Mouse (Mus musculus) liver, embryonic 13.5 days (tissue): ENCODE measurements around the gene Ube2z. TPM values are rescaled to one million over a fixed set of nuclear protein-coding genes. Genes with fewer than 3 reads are reported as not detected.

ENCODE experiments used
- ATAC-seq: fragments of 200-750 bp; cut with Nextera tagmentation; 2 replicates; pipeline ENCODE4 v1.8.0; 2017; ENCODE audit warnings: low read depth, mild to moderate bottlenecking, moderate number of reproducible peaks, moderate library complexity
- DNase-seq: peaks from one replicate; pipeline ENCODE4 v3.0.0; 2022
- H3K27ac ChIP-seq: fragments of 300-500 bp; sonication (generic); 2 replicates; pipeline ENCODE4 v1.5.1; 2015; ENCODE audit warnings: moderate library complexity, mild to moderate bottlenecking, inconsistent platforms
- H3K27me3 ChIP-seq: fragments of 300-500 bp; sonication (generic); 2 replicates; pipeline ENCODE4 v1.6.1; 2015; ENCODE audit warnings: mild to moderate bottlenecking, inconsistent platforms
- H3K36me3 ChIP-seq: fragments of 300-500 bp; sonication (generic); 2 replicates; pipeline ENCODE4 v1.6.1; 2015; ENCODE audit warnings: mild to moderate bottlenecking, inconsistent platforms
- H3K4me1 ChIP-seq: fragments of 300-500 bp; sonication (generic); replicated peaks from 2 replicates; pipeline ENCODE4 v1.6.1; 2015; ENCODE audit warnings: inconsistent platforms
- H3K4me2 ChIP-seq: fragments of 300-500 bp; sonication (generic); 2 replicates; pipeline ENCODE4 v1.6.1; 2015; ENCODE audit warnings: inconsistent platforms, mild to moderate bottlenecking, moderate library complexity
- H3K4me3 ChIP-seq: fragments of 300-500 bp; sonication (generic); replicated peaks from 2 replicates; pipeline ENCODE4 v1.5.1; 2015; ENCODE audit warnings: mild to moderate bottlenecking, inconsistent platforms
- H3K9ac ChIP-seq: fragments of 300-500 bp; sonication (generic); 2 replicates; pipeline ENCODE4 v1.6.1; 2015; ENCODE audit warnings: mild to moderate bottlenecking, inconsistent platforms
- H3K9me3 ChIP-seq: fragments of 300-500 bp; sonication (generic); replicated peaks from 2 replicates; pipeline ENCODE4 v1.6.1; 2016; ENCODE audit warnings: inconsistent platforms
- WGBS: fragments of 180-500 bp; shearing (Covaris S2); methylation state at CpG from one replicate; pipeline ENCODE4 v1.1.7; 2015; ENCODE audit not compliant: insufficient replicate concordance; 5-methylcytosine and 5-hydroxymethylcytosine counted together
- polyA plus RNA-seq: library from polyadenylated mRNA; unstranded; fragments of >200 nt; fragmentation: Nextera tagmentation; extraction: Ambion mirVana; gene quantifications from 2 replicates; pipeline ENCODE4 v1.2.1, GENCODE M21; 2015

The Ube2z gene
- polyA plus RNA-seq, 1 experiment from 2014 or later: 13.7 TPM

GRCm38 (mm10) chr11:96076221-96077105 lies 11.3 kb upstream of the Ube2z start:
- Histone ChIP-seq H3K4me3 (peak overlapping the region; percentile 79), H3K4me1 (peaks cover 36% of the 10 kb centered on the region), H3K36me3 (peaks cover 18% of the 10 kb centered on the region), H3K4me2 (peak overlapping the region; percentile 92), H3K27me3 (no peaks in the 10 kb centered on the region), H3K27ac (peak overlapping the region; percentile 76), H3K9ac (peak overlapping the region; percentile 57), H3K9me3 (no peaks in the 10 kb centered on the region)
- DNase-seq (no peak), ATAC-seq (no peak)
- WGBS: 53% methylated on average over 13 of the region's 13 CpGs

DNA sequence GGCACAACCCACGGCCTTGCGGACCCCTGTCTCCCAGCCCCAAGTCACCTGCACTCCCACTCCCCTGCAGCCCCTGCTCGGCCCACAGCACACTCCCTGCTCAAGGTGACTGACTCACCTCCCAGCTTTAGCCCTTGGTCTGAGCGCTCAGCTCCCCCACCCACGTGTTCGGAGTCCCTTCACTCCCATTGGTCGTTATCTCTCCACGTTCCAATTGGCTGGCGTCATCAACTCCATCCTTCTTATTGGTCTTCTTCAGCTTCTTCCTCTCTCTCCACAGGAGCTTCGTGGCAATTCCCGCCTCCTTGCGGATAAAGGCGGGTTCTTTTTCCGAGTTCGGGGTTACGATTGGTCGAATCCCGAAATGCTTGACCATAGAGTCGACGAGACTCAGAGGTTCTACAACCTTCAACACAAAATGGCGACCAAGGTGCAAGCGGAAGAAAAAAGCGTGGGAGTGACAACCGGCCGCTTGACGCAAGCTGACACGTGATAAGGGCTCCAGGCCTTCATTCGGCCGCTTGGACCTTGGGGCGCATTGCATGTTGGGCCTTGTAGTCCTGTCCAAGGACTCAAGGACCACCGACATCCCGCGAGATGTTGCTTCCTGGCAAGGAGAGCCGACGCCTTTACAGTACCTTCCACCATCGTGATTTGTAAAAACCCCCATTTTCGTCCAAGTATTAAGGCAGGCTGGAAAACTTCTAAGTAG lies 10.5 kb upstream of the Ube2z start, which contains the start of gene Atp5g1:
Gene Atp5g1 (minus strand): TSS at position 162 of the 712 bp plus-strand sequence.
- peaks cover 26% of the 10 kb centered on the region for H3K36me3 ChIP-seq
- H3K4me2 ChIP-seq: peak within 1 kb of the TSS; percentile 92
- peak within 1 kb of the TSS; percentile 85 for H3K9ac ChIP-seq
- WGBS: under 1% methylated on average over 37 of the region's 37 CpGs
- H3K4me3 ChIP-seq: peak within 1 kb of the TSS; percentile 79
- no peaks in the 10 kb centered on the region for H3K27me3 ChIP-seq
- H3K27ac ChIP-seq: peak within 1 kb of the TSS; percentile 79
- H3K4me1 ChIP-seq: peaks cover 44% of the 10 kb centered on the region
- DNase-seq (peak; percentile 99), ATAC-seq (peak; percentile 93)
- no peaks in the 10 kb centered on the region for H3K9me3 ChIP-seq

DNA sequence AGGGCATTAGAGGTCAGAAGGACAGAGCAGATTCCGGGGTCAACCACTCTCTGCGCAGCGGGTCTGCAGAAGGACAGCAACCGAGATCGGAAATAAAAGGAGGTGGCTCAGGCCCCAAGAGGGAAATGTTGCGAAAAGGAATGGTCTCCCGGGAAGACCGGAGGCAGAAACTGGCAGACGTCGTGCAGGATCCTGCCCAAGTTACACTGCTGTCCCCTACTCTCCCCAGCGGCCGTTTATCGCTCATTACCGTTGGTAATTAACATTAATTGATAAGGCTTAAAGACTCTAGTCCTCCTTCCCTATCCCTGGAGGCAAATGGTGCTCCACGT lies 10.0 kb upstream of the Ube2z start:
- no peak for DNase-seq
- peaks cover 31% of the 10 kb centered on the region for H3K36me3 ChIP-seq
- H3K4me3 ChIP-seq: peak overlapping the region; percentile 79
- H3K4me1 ChIP-seq: peaks cover 44% of the 10 kb centered on the region
- peak overlapping the region; percentile 79 for H3K27ac ChIP-seq
- ATAC-seq: peak; percentile 32
- H3K4me2 ChIP-seq: peak overlapping the region; percentile 92
- H3K9ac ChIP-seq: peak overlapping the region; percentile 85
- no peaks in the 10 kb centered on the region for H3K9me3 ChIP-seq
- under 1% methylated on average over 15 of the region's 15 CpGs for WGBS
- H3K27me3 ChIP-seq: no peaks in the 10 kb centered on the region

GRCm38 (mm10) chr11:96074351-96075176 lies 9.4 kb upstream of the Ube2z start:
- DNase-seq (no peak), ATAC-seq (no peak)
- WGBS: 9% methylated on average over 17 of the region's 17 CpGs

DNA sequence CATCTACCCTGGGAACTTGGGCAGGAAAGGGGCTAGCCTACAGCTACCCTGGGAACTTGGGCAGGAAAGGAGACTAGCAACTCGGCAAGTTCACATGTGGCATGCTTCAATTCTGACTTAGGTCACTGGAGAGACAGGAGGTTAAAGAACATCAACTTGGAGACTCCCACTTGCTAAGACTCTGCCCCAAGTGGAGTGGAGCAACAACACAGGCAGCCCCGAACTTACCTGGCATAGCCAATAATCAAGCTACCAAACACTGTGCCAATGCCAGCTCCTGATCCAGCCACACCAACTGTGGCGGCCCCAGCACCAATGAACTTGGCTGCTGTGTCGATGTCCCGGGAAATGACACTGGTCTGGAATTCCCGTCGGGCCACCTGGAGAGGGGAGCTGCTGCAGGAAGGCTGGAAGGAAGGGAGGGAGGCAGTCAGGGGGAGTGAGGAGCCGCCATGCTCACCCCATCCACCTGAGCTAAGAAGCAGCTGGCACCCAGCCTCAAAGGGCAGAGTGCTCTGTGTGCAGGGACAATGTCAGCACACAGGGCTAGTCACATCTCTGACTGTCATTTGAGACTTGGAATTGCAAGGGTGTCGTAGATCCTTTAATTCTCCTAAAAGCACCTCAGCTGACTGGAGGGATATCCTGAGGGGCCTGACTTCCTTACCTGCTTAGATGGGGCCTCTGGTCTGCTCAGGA lies 8.3 kb upstream of the Ube2z start:
- Histone ChIP-seq H3K27me3 (no peaks in the 10 kb centered on the region), H3K36me3 (peaks cover 42% of the 10 kb centered on the region), H3K4me3 (peak overlapping the region; percentile 79), H3K9ac (peak overlapping the region; percentile 85; the same call in 1 of the 2 replicates), H3K27ac (no peak overlapping the region; the same call in 1 of the 2 replicates), H3K9me3 (no peaks in the 10 kb centered on the region), H3K4me1 (peaks cover 44% of the 10 kb centered on the region), H3K4me2 (peak overlapping the region; percentile 92)
- DNase-seq (no peak), ATAC-seq (no peak)
- 80% methylated on average over 9 of the region's 9 CpGs for WGBS

More at GRCm38 (mm10) chr11:96074351-96075176, 9.4 kb upstream of the Ube2z start:
- H3K4me2 ChIP-seq: peak overlapping the region; percentile 92
- peak overlapping the region; percentile 79 for H3K27ac ChIP-seq
- H3K4me3 ChIP-seq: peak overlapping the region; percentile 79
- peaks cover 37% of the 10 kb centered on the region for H3K36me3 ChIP-seq
- peak overlapping the region; percentile 85 for H3K9ac ChIP-seq
- no peaks in the 10 kb centered on the region for H3K9me3 ChIP-seq
- H3K4me1 ChIP-seq: peaks cover 44% of the 10 kb centered on the region
- no peaks in the 10 kb centered on the region for H3K27me3 ChIP-seq

GRCm38 (mm10) chr11:96071013-96071412 lies 5.8 kb upstream of the Ube2z start:
- Histone ChIP-seq H3K27ac (peak overlapping the region; percentile 27; the same call in 1 of the 2 replicates), H3K4me3 (no peak overlapping the region), H3K9me3 (no peaks in the 10 kb centered on the region), H3K27me3 (no peaks in the 10 kb centered on the region), H3K4me2 (no peak overlapping the region), H3K9ac (no peak overlapping the region), H3K36me3 (peaks cover 42% of the 10 kb centered on the region), H3K4me1 (peaks cover 37% of the 10 kb centered on the region)
- no peak for DNase-seq
- no peak for ATAC-seq
- WGBS: 80% methylated on average over 1 of the region's 1 CpGs

GRCm38 (mm10) chr11:96070353-96070752 lies 5.2 kb upstream of the Ube2z start:
- no peaks in the 10 kb centered on the region for H3K27me3 ChIP-seq
- H3K4me3 ChIP-seq: no peak overlapping the region
- peaks cover 42% of the 10 kb centered on the region for H3K36me3 ChIP-seq
- H3K9ac ChIP-seq: no peak overlapping the region
- 84% methylated on average over 7 of the region's 7 CpGs for WGBS
- DNase-seq (no peak), ATAC-seq (no peak)
- peaks cover 42% of the 10 kb centered on the region for H3K4me1 ChIP-seq
- H3K4me2 ChIP-seq: no peak overlapping the region
- H3K27ac ChIP-seq: no peak overlapping the region
- no peaks in the 10 kb centered on the region for H3K9me3 ChIP-seq

DNA sequence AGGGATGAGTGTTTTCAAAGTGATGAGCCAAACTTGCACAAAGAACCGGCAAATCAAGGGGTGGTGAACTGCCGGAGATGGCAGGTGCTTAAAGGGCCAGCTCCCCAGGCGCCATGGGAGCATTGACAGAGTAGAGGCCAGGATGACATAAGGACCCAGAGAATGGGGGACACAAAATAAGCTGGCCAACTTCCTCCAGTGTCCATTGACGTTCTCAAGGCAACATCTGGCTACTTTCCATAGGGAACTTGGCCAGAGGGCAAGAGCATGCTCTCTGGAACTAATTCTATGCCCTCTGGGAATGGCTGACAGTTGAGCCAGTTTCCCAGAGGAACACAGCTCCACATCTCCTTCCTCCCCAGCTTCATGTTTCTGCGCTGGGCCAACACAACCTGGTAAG lies 3.0 kb upstream of the Ube2z start:
- Histone ChIP-seq H3K4me1 (peaks cover 38% of the 10 kb centered on the region), H3K9me3 (no peaks in the 10 kb centered on the region), H3K4me3 (no peak overlapping the region), H3K27me3 (no peaks in the 10 kb centered on the region), H3K9ac (no peak overlapping the region), H3K36me3 (peaks cover 33% of the 10 kb centered on the region), H3K27ac (no peak overlapping the region), H3K4me2 (no peak overlapping the region)
- ATAC-seq: no peak
- WGBS: 67% methylated on average over 5 of the region's 5 CpGs
- no peak for DNase-seq

DNA sequence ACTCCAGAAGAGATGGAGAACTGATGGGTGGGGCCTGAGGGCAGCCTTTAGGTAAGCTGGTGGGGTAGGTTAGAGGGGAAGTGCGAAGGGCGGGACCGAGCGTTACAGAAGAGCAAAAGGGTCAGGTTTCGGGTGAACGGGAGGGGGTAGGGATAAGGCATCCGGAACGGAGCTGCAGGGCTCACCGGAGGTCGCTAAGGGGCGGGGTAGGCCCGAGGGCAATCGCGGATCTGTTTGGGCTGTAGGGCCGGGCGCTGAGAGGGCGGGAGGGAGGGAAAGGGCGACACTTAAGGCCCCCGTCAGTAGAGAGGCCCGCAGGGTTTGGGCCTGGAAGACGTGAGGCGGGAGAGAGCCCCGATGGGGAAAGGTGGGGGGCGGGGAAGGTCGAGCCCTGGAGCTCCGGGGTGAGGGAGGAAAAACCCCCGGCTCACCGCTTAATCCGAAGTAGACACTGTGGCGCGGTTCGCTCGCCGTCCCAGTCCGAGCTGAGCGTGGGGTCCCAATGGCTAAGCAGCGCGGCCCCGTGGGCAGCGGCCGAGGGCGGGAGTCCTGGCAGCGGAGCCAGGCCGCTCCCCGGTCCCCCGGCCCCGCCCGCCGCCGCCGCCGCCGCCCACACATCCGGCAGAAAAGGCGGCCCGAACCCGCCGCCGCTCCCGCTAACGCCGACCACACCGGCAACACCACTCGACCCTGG lies 520 bp downstream of the Ube2z start:
- WGBS: under 1% methylated on average over 53 of the region's 64 CpGs
- Histone ChIP-seq H3K4me1 (peaks cover 32% of the 10 kb centered on the region), H3K36me3 (peaks cover 33% of the 10 kb centered on the region), H3K4me2 (peak overlapping the region; percentile 87), H3K27ac (peak overlapping the region; percentile 84), H3K9ac (peak overlapping the region; percentile 95), H3K9me3 (no peaks in the 10 kb centered on the region), H3K4me3 (peak overlapping the region; percentile 94), H3K27me3 (no peaks in the 10 kb centered on the region)
- ATAC-seq (peak; percentile 76), DNase-seq (peak; percentile 45)

GRCm38 (mm10) chr11:96058309-96058708 lies 6.9 kb downstream of the Ube2z start:
- peaks cover 11% of the 10 kb centered on the region for H3K4me1 ChIP-seq
- no peak overlapping the region for H3K4me3 ChIP-seq
- H3K4me2 ChIP-seq: no peak overlapping the region
- no peaks in the 10 kb centered on the region for H3K27me3 ChIP-seq
- peaks cover 85% of the 10 kb centered on the region for H3K36me3 ChIP-seq
- no peak overlapping the region for H3K9ac ChIP-seq
- no peak overlapping the region for H3K27ac ChIP-seq
- DNase-seq: no peak
- WGBS: 72% methylated on average over 4 of the region's 4 CpGs
- ATAC-seq: no peak
- no peaks in the 10 kb centered on the region for H3K9me3 ChIP-seq
